In genomic region chr12:69157107-69157506, GRCm38 (mm10) we compare ENCODE assay signal across 9 mouse cellular contexts. TPM values are rescaled to one million over a fixed set of nuclear protein-coding genes. Genes with fewer than 3 reads are reported as not detected.
A peak's percentile ranks its signal among the peaks of the same experiment; 100 is the strongest.
DNase-seq lines count a peak whose midpoint lies in the region; ATAC-seq and TF ChIP-seq lines count a peak whose summit lies in the region.
"Had no signal": no experiment of that assay in that cellular context is flagged by ENCODE, and none has a peak within 500 bp of the region (broad histone marks: within the 10 kb centered on the region; RNA-seq: fewer than 3 reads in every experiment).

No protein-coding gene starts in this region.

- ATAC-seq in intestine, embryonic 16.5 days: no peak
- no peak for ATAC-seq in intestine, embryonic 15.5 days
- no peak for ATAC-seq in G1E (ENCODE audit: extremely low read depth, insufficient number of reproducible peaks, low FRiP score, poor library complexity, severe bottlenecking)
- ATAC-seq in liver, embryonic 14.5 days (ENCODE audit: insufficient read depth): no peak
- no peak for ATAC-seq in activated CD4-positive, CD25-positive, alpha-beta regulatory T cell, adult 4 months

- TF ChIP-seq EP300 in liver, embryonic 14.5 days (IDR thresholded peaks at IDR 0.05; ENCODE audit: low read depth): no peak

- H3K4me2 ChIP-seq in intestine, embryonic 16.5 days (ENCODE audit: low read depth, low read length): no peak overlapping the region
- H3K4me2 ChIP-seq in intestine, embryonic 15.5 days (replicated peaks): no peak overlapping the region
- H3K4me2 ChIP-seq in liver, embryonic 14.5 days (ENCODE audit: low read depth): peak overlapping the region; percentile 93

- no peak for DNase-seq in G1E (ENCODE audit: low spot score)
- DNase-seq in c-Kit-positive CD71-positive TER-119-negative erythroid progenitor cells, embryonic 14.5 days (ENCODE audit: low read depth): peak; percentile 55
- peak; percentile 34 to 56 (median 45) for DNase-seq in liver, embryonic 14.5 days (ENCODE audit: low read depth in 3 of 3, low spot score in 3 of 3)
- DNase-seq in thymus, postnatal 14 days: no peak
- DNase-seq in MN1 (ENCODE audit: low spot score): no peak
- DNase-seq: kidney, postnatal 25 days had no signal

- H3K9me3 ChIP-seq in intestine, embryonic 16.5 days (ENCODE audit: control insufficient read depth, low read length): no peaks in the 10 kb centered on the region
- no peaks in the 10 kb centered on the region for H3K9me3 ChIP-seq in intestine, embryonic 15.5 days
- no peaks in the 10 kb centered on the region for H3K9me3 ChIP-seq in G1E (replicated peaks)
- no peaks in the 10 kb centered on the region for H3K9me3 ChIP-seq in liver, embryonic 14.5 days (ENCODE audit: control insufficient read depth, low read length)

- 0 out of 2 replicates have a peak overlapping the region, but pooled peaks have one; percentile 19 for H3K27ac ChIP-seq in intestine, embryonic 16.5 days (ENCODE audit: low read length)
- no peak overlapping the region for H3K27ac ChIP-seq in intestine, embryonic 15.5 days
- H3K27ac ChIP-seq in liver, embryonic 14.5 days: peak overlapping the region; percentile 83

- TF ChIP-seq CTCF in G1E (IDR thresholded peaks at IDR 0.05; ENCODE audit: low read depth, low read length): no peak
- no peak for TF ChIP-seq CTCF in liver, embryonic 14.5 days (IDR thresholded peaks at IDR 0.05; ENCODE audit: low read depth)

- no peaks in the 10 kb centered on the region; the same call in 1 of the 2 replicates for H3K4me1 ChIP-seq in intestine, embryonic 16.5 days (ENCODE audit: control insufficient read depth, insufficient read depth, low read length)
- peaks cover 7% of the 10 kb centered on the region; the same call in 1 of the 2 replicates for H3K4me1 ChIP-seq in intestine, embryonic 15.5 days (replicated peaks)
- H3K4me1 ChIP-seq in G1E (ENCODE audit: insufficient read depth, low read depth, low read length): peaks cover 22% of the 10 kb centered on the region
- peaks cover 12 to 15% of the 10 kb centered on the region in 2 experiments for H3K4me1 ChIP-seq in liver, embryonic 14.5 days (replicated peaks; ENCODE audit: control insufficient read depth in 2 of 2, insufficient read depth in 2 of 2, low read length in 1 of 2)

- H3K27me3 ChIP-seq in intestine, embryonic 16.5 days (replicated peaks; ENCODE audit: control insufficient read depth, insufficient read depth, low read length): no peaks in the 10 kb centered on the region
- H3K27me3 ChIP-seq in intestine, embryonic 15.5 days (replicated peaks): no peaks in the 10 kb centered on the region
- no peaks in the 10 kb centered on the region for H3K27me3 ChIP-seq in G1E (ENCODE audit: insufficient read depth, low read length)
- no peaks in the 10 kb centered on the region for H3K27me3 ChIP-seq in liver, embryonic 14.5 days (ENCODE audit: control insufficient read depth, insufficient read depth, low read length)

- H3K9ac ChIP-seq in intestine, embryonic 16.5 days (ENCODE audit: low read depth, low read length): no peak overlapping the region
- no peak overlapping the region for H3K9ac ChIP-seq in intestine, embryonic 15.5 days
- peak overlapping the region; percentile 91 for H3K9ac ChIP-seq in liver, embryonic 14.5 days (replicated peaks)

- WGBS in intestine, embryonic 16.5 days: 97% methylated on average over 2 of the region's 2 CpGs
- WGBS in intestine, embryonic 15.5 days: 91% methylated on average over 2 of the region's 2 CpGs
- 58% methylated on average over 2 of the region's 2 CpGs for WGBS in liver, embryonic 14.5 days (ENCODE audit: insufficient replicate concordance)

- peaks cover 10% of the 10 kb centered on the region for H3K36me3 ChIP-seq in intestine, embryonic 16.5 days (ENCODE audit: control insufficient read depth, insufficient read depth, low read length)
- peaks cover 12% of the 10 kb centered on the region for H3K36me3 ChIP-seq in intestine, embryonic 15.5 days
- peaks cover 35% of the 10 kb centered on the region for H3K36me3 ChIP-seq in G1E (replicated peaks)
- peaks cover 11% of the 10 kb centered on the region for H3K36me3 ChIP-seq in liver, embryonic 14.5 days (replicated peaks; ENCODE audit: control insufficient read depth, insufficient read depth, low read depth)

- H3K4me3 ChIP-seq in intestine, embryonic 16.5 days (ENCODE audit: low read length): no peak overlapping the region
- no peak overlapping the region for H3K4me3 ChIP-seq in intestine, embryonic 15.5 days (replicated peaks)
- H3K4me3 ChIP-seq in G1E (ENCODE audit: low read depth, low read length): peak overlapping the region; percentile 78; the same call in 1 of the 2 replicates
- peak overlapping the region; percentile 65 to 85 for H3K4me3 ChIP-seq in liver, embryonic 14.5 days (ENCODE audit: insufficient read depth in 1 of 2, low read depth in 2 of 2, low read length in 2 of 2)

RNA-seq across cellular contexts. Expression of gene Rps29, which starts 1.9 kb away (rescaled TPM):
- 1,525 and 1,563 TPM in 2 replicates for polyA plus RNA-seq in intestine, embryonic 16.5 days (2015; fragmentation: Nextera tagmentation; extraction: Ambion mirVana)
- 1,714 and 2,016 TPM in 2 replicates for polyA plus RNA-seq in intestine, embryonic 15.5 days (2015; fragmentation: Nextera tagmentation; extraction: Ambion mirVana)
- 861 and 936 TPM in 2 replicates for total RNA-seq in G1E (2014; fragmentation: Nextera tagmentation)
- total RNA-seq in G1E (2017): 3,601 and 5,070 TPM in 2 replicates
- 542 and 2,773 TPM in 2 replicates for polyA plus RNA-seq in G1E (2012)
- polyA plus RNA-seq in liver, embryonic 14.5 days (2012; rRNA removed): 977 and 1,778 TPM in 2 replicates
- polyA plus RNA-seq in liver, embryonic 14.5 days (2014; fragmentation: Nextera tagmentation; extraction: Ambion mirVana): 1,444 and 1,541 TPM in 2 replicates
- 1,000 to 10,000 TPM; 2,273 to 4,022 TPM for polyA plus RNA-seq in activated CD4-positive, CD25-positive, alpha-beta regulatory T cell, adult 4 months (2017; shearing (Covaris generic))

RNA-seq across cellular contexts. Expression of gene Lrr1, which starts 11.5 kb away (rescaled TPM):
- polyA plus RNA-seq in intestine, embryonic 16.5 days (2015; fragmentation: Nextera tagmentation; extraction: Ambion mirVana): 13.2 and 17.3 TPM in 2 replicates
- polyA plus RNA-seq in intestine, embryonic 15.5 days (2015; fragmentation: Nextera tagmentation; extraction: Ambion mirVana): 17.2 and 17.8 TPM in 2 replicates
- 36.2 and 44.2 TPM in 2 replicates for total RNA-seq in G1E (2014; fragmentation: Nextera tagmentation)
- total RNA-seq in G1E (2017): 17.8 and 19.4 TPM in 2 replicates
- polyA plus RNA-seq in G1E (2012): 45.0 and 56.6 TPM in 2 replicates
- 8.9 and 11.1 TPM in 2 replicates for polyA plus RNA-seq in liver, embryonic 14.5 days (2012; rRNA removed)
- 21.3 and 22.9 TPM in 2 replicates for polyA plus RNA-seq in liver, embryonic 14.5 days (2014; fragmentation: Nextera tagmentation; extraction: Ambion mirVana)
- polyA plus RNA-seq in activated CD4-positive, CD25-positive, alpha-beta regulatory T cell, adult 4 months (2017; shearing (Covaris generic)): 1 to 10 TPM; 1.7 to 4.0 TPM

RNA-seq across cellular contexts. Expression of gene Rpl36al, which starts 26.8 kb away (rescaled TPM):
- polyA plus RNA-seq in intestine, embryonic 16.5 days (2015; fragmentation: Nextera tagmentation; extraction: Ambion mirVana): 602 and 654 TPM in 2 replicates
- 720 and 763 TPM in 2 replicates for polyA plus RNA-seq in intestine, embryonic 15.5 days (2015; fragmentation: Nextera tagmentation; extraction: Ambion mirVana)
- total RNA-seq in G1E (2014; fragmentation: Nextera tagmentation): 229 and 258 TPM in 2 replicates
- 1,699 and 1,905 TPM in 2 replicates for total RNA-seq in G1E (2017)
- 83.2 and 113 TPM in 2 replicates for polyA plus RNA-seq in G1E (2012)
- 286 and 515 TPM in 2 replicates for polyA plus RNA-seq in liver, embryonic 14.5 days (2012; rRNA removed)
- 614 and 643 TPM in 2 replicates for polyA plus RNA-seq in liver, embryonic 14.5 days (2014; fragmentation: Nextera tagmentation; extraction: Ambion mirVana)
- 100 to 1,000 TPM; 638 to 650 TPM for polyA plus RNA-seq in activated CD4-positive, CD25-positive, alpha-beta regulatory T cell, adult 4 months (2017; shearing (Covaris generic))

RNA-seq across cellular contexts. Expression of gene Mgat2, which starts 26.9 kb away (rescaled TPM):
- 35.6 and 39.7 TPM in 2 replicates for polyA plus RNA-seq in intestine, embryonic 16.5 days (2015; fragmentation: Nextera tagmentation; extraction: Ambion mirVana)
- polyA plus RNA-seq in intestine, embryonic 15.5 days (2015; fragmentation: Nextera tagmentation; extraction: Ambion mirVana): 52.8 and 58.7 TPM in 2 replicates
- 107 and 112 TPM in 2 replicates for total RNA-seq in G1E (2014; fragmentation: Nextera tagmentation)
- 118 and 119 TPM in 2 replicates for total RNA-seq in G1E (2017)
- polyA plus RNA-seq in G1E (2012): 50.7 and 61.0 TPM in 2 replicates
- 9.2 and 11.0 TPM in 2 replicates for polyA plus RNA-seq in liver, embryonic 14.5 days (2012; rRNA removed)
- 23.3 and 24.1 TPM in 2 replicates for polyA plus RNA-seq in liver, embryonic 14.5 days (2014; fragmentation: Nextera tagmentation; extraction: Ambion mirVana)
- polyA plus RNA-seq in activated CD4-positive, CD25-positive, alpha-beta regulatory T cell, adult 4 months (2017; shearing (Covaris generic)): 10 to 100 TPM; 23.3 to 23.5 TPM

RNA-seq across cellular contexts. Expression of gene Gm49383, which starts 39.8 kb away (rescaled TPM):
- 21.0 and 24.2 TPM in 2 replicates for polyA plus RNA-seq in intestine, embryonic 16.5 days (2015; fragmentation: Nextera tagmentation; extraction: Ambion mirVana)
- polyA plus RNA-seq in intestine, embryonic 15.5 days (2015; fragmentation: Nextera tagmentation; extraction: Ambion mirVana): 25.4 and 28.6 TPM in 2 replicates
- 33.0 and 34.5 TPM in 2 replicates for total RNA-seq in G1E (2014; fragmentation: Nextera tagmentation)
- total RNA-seq in G1E (2017): 56.1 and 82.2 TPM in 2 replicates
- 75.5 and 90.8 TPM in 2 replicates for polyA plus RNA-seq in G1E (2012)
- polyA plus RNA-seq in liver, embryonic 14.5 days (2012; rRNA removed): 4.9 TPM in 2 replicates
- 15.7 and 19.1 TPM in 2 replicates for polyA plus RNA-seq in liver, embryonic 14.5 days (2014; fragmentation: Nextera tagmentation; extraction: Ambion mirVana)
- 10 to 100 TPM in 1 of 2 experiments, 1 to 10 TPM in 1; 8.2 to 10.3 TPM for polyA plus RNA-seq in activated CD4-positive, CD25-positive, alpha-beta regulatory T cell, adult 4 months (2017; shearing (Covaris generic))

Comparison
In these comparisons a context has a peak if more than half of its experiments do, and no peak if none do; other contexts are left out.
1. H3K4me3 ChIP-seq: peak in G1E (single experiment) and liver, embryonic 14.5 days (2 of 2); none in intestine, embryonic 16.5 days (single experiment) and intestine, embryonic 15.5 days (single experiment).
2. DNase-seq: peak in c-Kit-positive CD71-positive TER-119-negative erythroid progenitor cells, embryonic 14.5 days (single experiment) and liver, embryonic 14.5 days (3 of 3); none in G1E (single experiment), thymus, postnatal 14 days (single experiment) and MN1 (single experiment).